Mouse (Mus musculus) left cerebral cortex, postnatal 14 days (tissue): ENCODE measurements at regions not wholly inside any gene's neighbourhood (a gene's known extent, or its start where the extent isn't known, plus 50 kb on each side); places are given as distances from the start of the nearest gene placed in this dataset.
A peak's percentile ranks its signal among the peaks of the same experiment; 100 is the strongest.

ENCODE experiments used
- DNase-seq, 2 experiments: peaks; one replicate each; pipeline ENCODE4 v3.0.0; 2021 to 2022; ENCODE audit warnings: low spot score in 2 of 2, mixed read lengths in 1 of 2
- intact Hi-C: fragments of 180-260 bp; cut with DNase I; formaldehyde crosslinking; loops from one replicate; pipeline ENCODE4 v1.15.1; 2025

DNA sequence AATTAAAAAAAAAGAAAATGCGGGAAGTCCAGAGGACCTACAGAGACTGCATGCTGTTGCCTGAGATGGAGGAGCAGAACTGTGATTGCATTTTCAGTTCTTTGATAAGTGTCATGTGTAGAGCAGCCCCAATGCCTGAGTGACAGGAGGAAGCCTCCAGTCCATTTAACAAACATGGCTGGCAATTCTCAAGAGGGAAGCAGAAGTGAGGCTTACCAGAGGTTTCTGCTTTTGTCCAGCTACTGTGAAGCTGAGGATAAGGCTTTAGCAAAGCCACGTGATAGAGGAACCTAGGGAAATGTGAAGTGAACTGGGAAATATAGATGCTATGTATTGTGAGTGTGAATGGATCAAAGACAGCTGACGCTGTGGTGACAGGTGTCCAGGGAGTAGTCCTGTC, 56.6 kb downstream of the Sucnr1 start:
- intact Hi-C loops: no loop called here

DNA sequence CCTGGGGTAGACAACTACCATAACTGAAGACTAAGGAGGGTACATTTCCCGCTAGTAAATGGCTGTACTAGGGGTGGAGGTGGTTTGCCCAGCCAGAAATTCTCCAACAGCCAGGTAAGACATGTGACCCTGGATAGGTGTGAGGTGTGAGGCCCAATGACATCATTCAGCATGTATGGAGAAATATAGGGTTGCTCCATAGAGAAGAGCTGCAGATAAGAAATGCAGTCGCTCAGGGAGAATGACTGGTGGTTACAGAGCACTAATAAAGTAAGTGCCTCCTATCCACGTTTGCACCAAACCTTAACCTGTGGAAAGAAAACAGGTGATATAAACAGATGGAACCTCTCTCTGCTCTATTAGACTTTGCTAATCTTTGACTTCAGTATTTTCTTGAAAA, 78.2 kb downstream of the Sucnr1 start:
- intact Hi-C loops: no loop called here
- DNase-seq: no peak

More for the DNA sequence above, 56.6 kb downstream of the Sucnr1 start:
- no peak for DNase-seq

DNA sequence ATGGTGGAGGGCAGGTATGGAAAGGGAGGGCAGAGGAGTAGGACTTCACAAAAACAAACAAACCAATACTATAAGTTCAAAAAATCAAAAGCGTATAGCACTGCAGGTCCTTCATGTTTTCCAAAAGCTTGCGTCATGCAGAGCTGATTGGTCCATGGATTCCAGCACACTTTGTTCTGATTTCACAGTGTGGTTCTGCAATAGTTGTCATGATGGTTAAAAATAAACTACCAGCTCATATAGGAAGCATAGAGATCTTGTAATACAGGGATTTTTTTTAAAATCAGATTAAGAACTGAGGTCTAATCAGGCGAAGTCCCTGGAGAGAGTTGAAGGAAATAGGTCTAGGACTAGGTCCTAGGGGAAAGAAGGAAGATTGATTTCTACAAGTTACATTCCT, 86.0 kb downstream of the Sucnr1 start:
- peak in 1 of 2 experiments; percentile 15 for DNase-seq
- intact Hi-C loops: no loop called here

DNA sequence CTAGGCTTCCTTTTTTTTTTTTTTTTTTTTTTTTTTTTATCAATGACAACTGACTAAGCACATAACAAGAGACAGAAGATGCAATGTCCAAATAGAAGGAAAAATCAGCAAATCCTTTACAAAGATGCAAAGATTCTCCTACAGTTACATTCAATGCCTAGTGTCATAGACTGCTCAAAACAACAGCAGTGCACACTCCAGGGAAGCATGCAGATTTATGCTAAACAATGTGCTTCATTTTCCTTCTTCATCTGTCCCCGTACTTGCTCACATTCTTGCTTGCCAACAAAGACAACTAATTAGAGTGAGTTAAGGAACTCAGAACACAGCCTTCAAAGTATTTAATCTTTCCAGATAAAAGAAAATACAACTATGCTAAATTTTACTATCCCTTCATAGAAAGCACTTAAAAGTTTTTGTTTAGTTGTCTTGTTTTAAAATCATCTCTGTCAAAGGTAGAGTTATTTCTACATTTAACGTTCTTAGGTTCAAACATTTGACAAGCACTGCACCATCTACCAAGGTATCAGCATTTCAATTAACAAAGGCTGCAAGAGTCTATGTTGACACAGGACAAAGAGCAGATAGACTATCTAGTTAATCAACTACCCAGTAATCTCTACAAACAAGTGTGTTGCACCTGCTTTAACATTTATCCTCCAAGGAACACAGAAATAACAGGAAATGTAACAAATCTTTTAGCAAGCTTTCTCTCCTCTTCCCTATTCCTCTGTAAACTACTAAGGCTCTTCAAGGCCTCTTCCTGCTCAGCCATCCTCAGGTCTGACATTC, 86.7 kb downstream of the Sucnr1 start:
- intact Hi-C loops: no loop called here
- peak in 1 of 2 experiments; percentile 7 for DNase-seq

DNA sequence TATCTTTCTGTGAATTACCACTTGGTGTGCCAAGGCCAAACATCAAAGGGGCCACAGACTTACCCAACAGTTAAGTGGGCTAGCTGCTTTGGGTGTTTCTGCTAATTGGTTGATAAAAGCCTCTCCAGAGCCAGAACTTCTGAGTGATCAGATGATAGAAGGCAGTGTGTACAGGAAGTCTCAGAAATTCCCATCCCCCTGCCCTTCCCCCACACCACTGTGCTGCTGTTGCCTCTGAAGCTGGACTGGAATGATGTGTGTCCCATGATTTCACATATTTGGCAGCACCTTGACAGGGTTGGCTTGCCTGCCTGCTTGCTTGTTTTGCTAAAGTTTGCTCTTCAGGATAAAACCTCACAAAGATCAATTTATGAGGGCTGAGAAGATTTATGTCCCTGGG, 87.9 kb downstream of the Sucnr1 start:
- intact Hi-C loops: no loop called here
- DNase-seq: no peak

DNA sequence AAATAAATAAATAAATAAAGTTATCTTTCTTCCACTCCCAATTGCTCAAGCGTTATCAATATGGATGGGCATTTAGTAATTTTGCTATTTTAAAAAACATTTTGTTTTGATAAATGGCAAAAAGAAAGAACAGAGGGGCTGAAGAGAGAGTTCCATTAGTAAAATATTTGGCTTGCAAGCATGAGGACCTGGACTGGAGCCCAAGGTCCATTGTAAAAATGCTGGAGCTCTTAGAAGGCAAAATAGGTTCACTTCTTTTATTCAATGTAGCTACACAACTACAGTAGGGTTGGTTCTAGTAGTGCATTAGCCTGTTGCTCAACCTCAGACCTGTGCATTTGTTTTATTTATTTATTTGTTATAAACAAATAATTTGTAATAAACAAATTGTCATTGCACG, 102.8 kb downstream of the Sucnr1 start:
- intact Hi-C loops: no loop called here
- no peak for DNase-seq

DNA sequence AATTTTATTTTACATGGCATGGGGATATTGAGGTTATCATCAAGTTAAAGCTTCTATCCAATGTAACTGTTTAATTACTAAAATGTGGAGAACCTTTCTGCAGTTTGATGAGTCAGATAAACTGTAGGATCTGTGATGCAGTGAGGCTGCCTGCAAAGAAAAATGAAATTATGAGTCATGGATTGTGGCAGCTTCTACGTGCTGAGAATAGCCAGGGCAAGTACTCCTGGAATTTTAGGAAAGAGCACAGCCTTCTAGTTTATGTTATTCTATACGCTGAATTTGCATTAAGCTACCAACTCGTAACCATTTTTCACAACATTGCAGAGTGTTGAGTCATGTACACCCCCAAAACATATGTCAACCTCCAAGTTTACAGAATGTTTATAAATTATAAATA, 114.4 kb downstream of the Sucnr1 start:
- intact Hi-C loops: no loop called here

DNA sequence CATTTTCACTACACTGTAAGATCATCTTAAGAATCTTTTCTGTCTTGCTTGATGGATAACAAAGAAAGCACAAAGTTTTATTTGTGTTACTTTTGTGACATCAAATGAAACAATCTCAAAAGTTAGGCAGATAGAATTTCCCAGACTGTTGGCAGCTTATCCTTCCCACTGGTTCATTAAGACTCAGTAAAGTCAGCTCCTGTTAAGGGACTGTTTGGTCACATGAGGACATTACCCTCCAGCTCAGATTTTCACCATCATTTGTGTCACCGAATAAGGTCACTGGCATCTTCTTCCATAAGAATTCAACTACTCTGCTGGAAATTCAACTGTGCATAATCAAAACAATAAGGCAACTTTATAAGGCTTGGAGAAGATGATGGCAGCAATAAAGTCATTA, 126.3 kb downstream of the Sucnr1 start:
- no peak for DNase-seq
- intact Hi-C loops: no loop called here

More for the DNA sequence above, 114.4 kb downstream of the Sucnr1 start:
- DNase-seq: peak; percentile 2 to 20

DNA sequence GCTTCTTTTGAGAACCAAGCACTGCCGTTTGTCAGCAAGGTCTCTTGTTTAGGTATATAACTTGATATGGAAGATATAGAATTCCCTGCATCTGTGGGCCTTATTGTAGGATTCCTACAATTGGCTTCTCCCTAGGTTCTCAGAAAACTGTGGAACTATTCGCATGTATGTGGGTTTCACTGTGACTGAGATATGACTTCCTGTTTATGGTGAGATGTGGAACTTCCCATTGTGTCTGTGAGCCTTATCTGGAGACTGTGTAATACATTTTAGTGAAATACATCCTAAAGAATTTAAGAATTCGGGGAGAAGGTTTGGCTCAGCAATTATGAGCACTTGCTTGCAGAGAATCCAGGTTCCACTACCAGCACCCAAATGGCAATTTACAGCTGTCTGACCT, 137.3 kb downstream of the Sucnr1 start:
- intact Hi-C loops: no loop called here
- DNase-seq: no peak

DNA sequence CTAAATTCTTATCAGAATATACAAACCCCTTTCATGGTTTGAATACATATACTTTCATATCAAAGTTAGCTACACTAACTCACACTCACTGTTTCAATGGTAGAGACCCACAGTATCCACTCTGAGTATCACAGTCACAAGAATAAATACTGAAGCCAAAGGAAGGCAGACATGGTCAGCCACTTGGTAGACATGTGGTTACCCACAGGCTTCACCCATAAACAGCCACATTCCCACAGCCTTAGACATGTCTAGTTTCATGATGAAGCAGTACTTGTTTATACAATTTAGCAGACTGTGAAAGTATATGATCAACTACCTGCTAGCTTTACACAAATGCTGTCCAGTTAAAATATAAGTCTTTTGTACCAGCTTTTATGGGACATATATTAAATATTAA, 159.0 kb downstream of the Sucnr1 start:
- intact Hi-C loops: no loop called here
- no peak for DNase-seq

DNA sequence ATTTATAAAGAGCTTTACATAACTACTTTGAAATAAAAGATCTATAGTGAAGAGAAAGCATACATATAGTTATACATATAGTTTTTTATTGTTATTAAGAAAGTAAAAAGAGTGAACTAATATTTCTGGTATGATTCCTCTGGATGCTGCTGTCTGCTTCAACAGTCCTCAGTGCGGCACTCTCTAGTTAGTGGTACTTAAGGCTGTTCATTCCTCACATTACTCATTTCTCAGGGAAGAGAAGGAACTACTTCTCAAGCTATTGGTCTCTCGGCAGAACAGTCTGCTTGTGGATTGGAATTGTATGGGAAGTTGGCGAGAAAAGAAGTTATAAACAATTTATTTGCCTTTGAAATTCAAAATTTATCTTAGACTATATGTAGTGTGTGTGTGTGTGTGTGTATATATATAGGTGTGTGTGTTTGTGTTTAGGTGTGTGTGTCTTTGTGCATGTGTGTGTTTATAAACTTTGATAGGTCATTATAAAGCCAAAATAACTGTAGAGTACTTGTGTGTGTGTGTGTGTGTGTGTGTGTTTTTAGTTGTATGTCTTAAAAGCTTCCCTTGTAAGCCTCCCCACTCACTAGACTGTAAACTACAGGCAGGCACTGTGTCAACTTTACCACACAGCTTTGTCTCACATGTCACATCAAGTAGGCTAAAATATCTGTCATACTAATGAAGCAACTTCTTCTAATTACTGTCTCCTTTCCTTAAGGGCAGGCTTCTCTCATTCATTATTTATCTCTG, 185.2 kb downstream of the Sucnr1 start:
- no peak for DNase-seq
- intact Hi-C loops: no loop called here

DNA sequence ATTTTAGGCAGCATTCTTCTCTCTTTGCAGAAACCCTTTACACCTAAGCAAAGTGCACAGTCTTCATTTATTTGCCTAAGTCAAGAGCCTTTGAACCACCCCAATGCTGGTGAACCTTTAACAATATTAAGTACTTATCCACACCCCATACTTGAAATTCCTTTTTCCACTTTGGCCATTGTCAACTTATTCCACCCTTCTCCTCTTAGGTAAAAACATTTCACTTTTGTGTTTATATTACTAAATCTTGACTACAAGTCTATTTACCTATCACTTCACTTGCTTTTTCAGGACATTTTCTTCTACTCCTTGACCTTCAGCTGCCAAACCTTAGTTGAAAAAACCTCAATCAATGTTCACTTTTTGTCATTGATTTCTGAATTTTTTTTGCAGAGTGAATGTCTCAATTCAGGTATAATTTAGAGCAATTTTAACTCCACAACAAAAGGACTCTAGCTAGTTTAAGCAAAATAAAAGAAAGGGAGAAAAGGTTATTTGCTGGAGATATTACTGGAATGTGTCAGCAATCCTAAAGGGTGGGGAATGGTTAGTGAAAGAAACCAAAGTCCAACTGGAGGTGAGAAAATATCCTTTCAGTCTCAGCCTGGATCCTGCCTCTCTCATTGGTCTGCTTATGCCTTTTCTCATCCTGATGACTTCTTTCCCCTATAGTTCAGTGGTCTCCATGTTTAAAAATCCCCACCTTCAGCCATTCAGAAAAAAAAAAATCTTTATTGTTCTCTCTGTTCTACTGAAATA, 185.9 kb downstream of the Sucnr1 start:
- DNase-seq: no peak
- intact Hi-C loops: no loop called here

DNA sequence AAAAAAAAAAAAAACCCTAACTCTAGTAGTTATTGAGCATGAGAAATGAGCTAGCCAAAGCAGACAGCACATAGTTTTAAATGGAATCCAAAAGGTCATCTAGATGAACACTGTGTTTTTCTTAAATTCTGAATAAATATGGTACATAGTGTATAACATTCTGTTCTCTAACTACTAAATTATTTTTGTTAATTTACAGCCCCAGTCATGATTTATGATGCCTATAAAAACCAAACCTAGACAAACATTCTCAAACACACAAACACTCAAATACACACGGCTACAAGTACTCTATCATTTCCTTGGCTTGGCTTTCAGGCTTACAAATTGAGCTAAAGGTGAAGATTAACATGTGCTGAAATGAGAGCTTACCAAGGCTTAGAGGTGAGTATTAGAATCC, 188.8 kb downstream of the Sucnr1 start:
- no peak for DNase-seq
- intact Hi-C loops: no loop called here

DNA sequence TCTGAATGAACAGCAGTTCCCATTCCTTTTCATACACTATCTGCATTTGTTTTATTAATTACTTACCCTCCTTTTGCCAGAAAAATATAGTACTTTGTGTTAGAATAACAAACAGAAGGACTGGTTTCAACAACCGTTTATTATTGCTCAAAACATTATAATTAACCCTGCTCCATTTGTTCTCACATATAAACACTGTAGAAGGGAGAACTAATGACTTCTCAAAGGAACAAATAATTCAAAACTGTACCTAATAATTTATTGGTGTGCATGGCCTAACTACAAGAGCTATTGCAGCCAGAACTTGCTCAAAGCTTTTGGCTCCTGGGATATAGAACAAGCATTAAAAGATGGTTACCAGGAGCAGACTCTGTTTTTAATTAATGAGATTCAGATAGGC, 192.1 kb downstream of the Sucnr1 start:
- no peak for DNase-seq
- intact Hi-C loops: no loop called here

DNA sequence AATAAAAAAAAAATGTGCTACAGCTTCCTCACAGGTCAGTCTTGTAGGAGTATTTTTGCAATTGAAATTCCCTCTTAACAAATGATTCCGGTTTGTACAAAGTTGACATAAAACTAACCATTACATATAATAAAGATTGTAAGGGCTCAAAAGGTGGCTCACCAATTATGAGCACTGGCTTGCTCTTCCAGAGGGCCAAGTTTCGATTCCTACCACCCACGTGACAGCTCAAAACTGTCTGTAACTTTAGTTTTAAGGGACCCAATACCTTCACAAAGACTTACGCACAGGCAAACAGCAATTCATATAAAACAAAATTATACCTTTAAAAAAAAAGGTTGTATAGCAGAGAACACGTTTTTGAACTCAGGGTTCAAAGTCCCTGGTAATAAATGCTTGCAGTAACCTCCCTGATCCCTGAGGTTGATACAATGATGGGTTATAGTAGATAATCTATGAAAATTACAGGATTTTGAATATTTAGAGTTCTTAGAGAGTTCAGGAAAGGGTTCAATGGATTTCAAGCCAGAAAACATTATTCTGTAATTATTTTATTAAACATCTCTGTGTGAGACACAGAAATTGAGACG, 193.7 kb downstream of the Sucnr1 start:
- DNase-seq: no peak
- intact Hi-C loops: no loop called here

DNA sequence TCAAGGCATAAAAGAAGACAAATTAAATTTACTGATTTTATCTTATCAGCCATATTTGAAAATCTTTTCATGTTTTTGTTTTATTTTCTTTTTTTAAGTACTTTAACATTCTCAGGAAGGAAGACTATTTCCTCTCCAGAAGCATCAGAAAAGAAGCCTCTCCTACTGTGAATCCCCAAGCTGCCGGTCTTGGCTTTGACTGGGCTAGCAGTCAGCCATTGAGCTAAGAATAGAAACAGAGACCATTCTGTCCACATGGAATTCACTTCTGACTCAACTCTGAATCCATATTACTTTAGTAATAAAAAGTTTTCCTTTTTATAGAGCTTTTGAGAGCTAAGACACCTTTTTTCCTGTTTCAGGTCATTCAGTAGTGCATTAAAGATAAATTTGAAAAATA, 194.8 kb upstream of the Mbnl1 start:
- intact Hi-C loops: no loop called here
- no peak for DNase-seq

DNA sequence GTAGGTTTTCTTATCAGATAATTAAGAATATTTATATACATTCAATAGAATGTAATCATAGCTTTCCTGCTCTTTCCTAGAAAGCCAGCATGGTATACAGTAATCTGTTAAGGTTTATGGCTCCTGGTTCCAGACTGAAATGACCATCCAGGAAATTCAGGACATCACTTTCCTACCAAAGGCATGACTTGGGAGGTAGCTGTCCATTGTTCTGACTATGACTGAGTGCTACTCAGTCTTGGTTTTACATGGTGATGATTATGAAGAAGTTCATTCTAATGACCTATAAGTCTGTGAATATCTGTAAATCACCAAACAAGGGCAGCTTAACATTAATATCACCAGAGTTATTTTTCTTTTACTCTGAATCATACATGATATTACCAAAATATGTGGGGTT, 191.4 kb upstream of the Mbnl1 start:
- intact Hi-C loops: no loop called here

DNA sequence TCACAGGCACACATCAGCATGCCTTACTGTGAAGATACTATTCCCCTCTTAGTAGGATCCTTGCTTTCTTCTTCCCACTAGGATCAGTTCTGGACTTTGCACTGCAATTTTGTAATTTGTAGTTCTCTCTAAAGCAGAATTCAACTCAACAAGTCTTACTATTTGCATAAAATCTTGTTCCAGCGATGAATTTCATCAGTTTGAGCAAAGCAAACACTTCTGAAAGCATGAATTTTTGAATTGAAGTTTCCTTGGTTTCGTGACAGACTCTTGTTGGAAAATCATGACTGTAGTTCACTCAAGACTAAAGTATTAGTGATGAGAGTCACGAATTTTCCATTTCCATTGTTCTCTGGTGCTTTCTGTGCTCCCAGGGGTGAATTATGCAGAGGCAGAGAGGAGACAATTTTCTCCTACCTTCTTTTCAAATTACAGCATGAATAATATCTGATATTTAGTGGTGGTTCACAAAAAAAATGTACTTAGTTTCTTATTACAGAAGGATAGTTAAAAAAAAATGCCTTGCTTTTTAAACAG, 190.6 kb upstream of the Mbnl1 start:
- intact Hi-C loops: no loop called here
- DNase-seq: peak in 1 of 2 experiments; percentile 1

More for the DNA sequence above, 191.4 kb upstream of the Mbnl1 start:
- DNase-seq: no peak

DNA sequence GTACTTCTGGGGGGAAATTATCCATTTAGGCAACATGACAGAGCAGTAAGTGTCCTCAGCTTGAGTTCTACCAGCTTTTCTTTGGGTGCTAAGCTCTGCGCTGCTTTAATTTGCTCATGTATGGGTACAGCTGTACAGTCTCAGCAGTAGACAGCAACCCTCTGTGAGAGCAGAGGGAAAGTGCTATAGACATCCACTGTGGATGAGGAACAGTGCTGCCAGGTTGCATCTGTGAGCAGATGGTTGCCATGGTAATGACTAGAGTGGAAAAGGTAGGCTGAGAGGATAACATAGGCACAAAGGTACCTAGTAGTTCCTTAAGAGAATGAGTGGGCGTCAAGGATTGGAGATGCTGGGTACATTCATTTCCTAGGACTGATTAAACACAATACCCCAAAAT, 180.5 kb upstream of the Mbnl1 start:
- DNase-seq: peak; percentile 39 to 51

DNA sequence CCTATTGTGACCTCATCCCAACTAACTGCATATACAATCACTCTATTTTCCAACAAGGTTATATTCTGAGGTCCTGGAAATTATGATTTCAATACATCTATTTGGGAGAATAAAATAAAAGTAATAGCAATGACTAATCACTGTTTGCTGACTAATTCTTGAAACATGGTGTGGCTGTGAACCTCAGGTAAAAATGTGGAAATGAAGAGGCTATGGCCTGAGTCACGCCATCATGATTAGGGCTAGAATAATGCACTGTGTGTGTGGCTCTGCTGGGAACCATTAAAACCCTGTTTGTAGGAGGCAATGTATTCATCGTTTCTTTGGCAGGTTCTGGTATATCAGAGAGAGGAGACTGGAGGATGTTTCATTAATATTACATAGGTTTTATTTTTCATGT, 179.7 kb upstream of the Mbnl1 start:
- DNase-seq: no peak
- intact Hi-C loops: no loop called here

More for the DNA sequence above, 180.5 kb upstream of the Mbnl1 start:
- intact Hi-C loops: no loop called here
